Mouse (Mus musculus): ENCODE data around the gene Slc12a6. TPM values are rescaled to one million over a fixed set of nuclear protein-coding genes. Genes with fewer than 3 reads are reported as not detected.

Gene Slc12a6
- polyA plus RNA-seq, 1 experiment from 2014 or later: 6.9 TPM

GRCm38 (mm10) chr2:112267547-112268269 is 2.1 kb downstream of the Slc12a6 start:
- H3K9ac ChIP-seq (ENCODE audit: low read depth, low read length): no peak overlapping the region
- H3K27ac ChIP-seq (ENCODE audit: low read depth, low read length): no peak overlapping the region
- no peaks in the 10 kb centered on the region; the same call in 1 of the 2 replicates for H3K4me1 ChIP-seq (replicated peaks; ENCODE audit: control insufficient read depth, insufficient read depth, low read length)
- peak overlapping the region; percentile 87; the same call in 1 of the 2 replicates for H3K4me2 ChIP-seq (replicated peaks; ENCODE audit: low read depth)
- 72% methylated on average over 8 of the region's 8 CpGs for WGBS
- H3K4me3 ChIP-seq (ENCODE audit: low read depth, low read length): peak overlapping the region; percentile 90; the same call in 1 of the 2 replicates
- no peaks in the 10 kb centered on the region for H3K27me3 ChIP-seq (replicated peaks; ENCODE audit: control insufficient read depth, insufficient read depth, low read length)
- ATAC-seq: no peak
- no peaks in the 10 kb centered on the region for H3K36me3 ChIP-seq (ENCODE audit: control insufficient read depth, insufficient read depth)
- H3K9me3 ChIP-seq (ENCODE audit: control insufficient read depth): no peaks in the 10 kb centered on the region
- no peak for TF ChIP-seq CTCF (IDR thresholded peaks at IDR 0.05; ENCODE audit: low read depth)

- 77% methylated on average over 2 of the region's 2 CpGs for WGBS
- no peak for ATAC-seq
- TF ChIP-seq CTCF (IDR thresholded peaks at IDR 0.05; ENCODE audit: low read depth): no peak
Measured at GRCm38 (mm10) chr2:112270011-112270410, 4.4 kb downstream of the Slc12a6 start.

GRCm38 (mm10) chr2:112272909-112273308 is 7.3 kb downstream of the Slc12a6 start:
- no peak for ATAC-seq
- no peak for TF ChIP-seq CTCF (IDR thresholded peaks at IDR 0.05; ENCODE audit: low read depth)
- 83% methylated on average over 2 of the region's 2 CpGs for WGBS
- Histone ChIP-seq H3K4me2 (replicated peaks; ENCODE audit: low read depth) (no peak overlapping the region), H3K4me3 (ENCODE audit: low read depth, low read length) (no peak overlapping the region), H3K9me3 (ENCODE audit: control insufficient read depth) (no peaks in the 10 kb centered on the region), H3K27me3 (replicated peaks; ENCODE audit: control insufficient read depth, insufficient read depth, low read length) (no peaks in the 10 kb centered on the region), H3K27ac (ENCODE audit: low read depth, low read length) (no peak overlapping the region), H3K36me3 (ENCODE audit: control insufficient read depth, insufficient read depth) (no peaks in the 10 kb centered on the region), H3K9ac (ENCODE audit: low read depth, low read length) (no peak overlapping the region), H3K4me1 (replicated peaks; ENCODE audit: control insufficient read depth, insufficient read depth, low read length) (no peaks in the 10 kb centered on the region)

More at GRCm38 (mm10) chr2:112270011-112270410, 4.4 kb downstream of the Slc12a6 start:
- no peak overlapping the region for H3K4me3 ChIP-seq (ENCODE audit: low read depth, low read length)
- no peaks in the 10 kb centered on the region; the same call in 1 of the 2 replicates for H3K4me1 ChIP-seq (replicated peaks; ENCODE audit: control insufficient read depth, insufficient read depth, low read length)
- H3K27me3 ChIP-seq (replicated peaks; ENCODE audit: control insufficient read depth, insufficient read depth, low read length): no peaks in the 10 kb centered on the region
- no peaks in the 10 kb centered on the region for H3K36me3 ChIP-seq (ENCODE audit: control insufficient read depth, insufficient read depth)
- no peak overlapping the region for H3K4me2 ChIP-seq (replicated peaks; ENCODE audit: low read depth)
- no peak overlapping the region for H3K9ac ChIP-seq (ENCODE audit: low read depth, low read length)
- H3K9me3 ChIP-seq (ENCODE audit: control insufficient read depth): no peaks in the 10 kb centered on the region
- H3K27ac ChIP-seq (ENCODE audit: low read depth, low read length): no peak overlapping the region

- H3K9ac ChIP-seq (ENCODE audit: low read depth, low read length): no peak overlapping the region
- no peak overlapping the region for H3K4me2 ChIP-seq (replicated peaks; ENCODE audit: low read depth)
- no peaks in the 10 kb centered on the region for H3K36me3 ChIP-seq (ENCODE audit: control insufficient read depth, insufficient read depth)
- no peak overlapping the region for H3K4me3 ChIP-seq (ENCODE audit: low read depth, low read length)
- WGBS: 75% methylated on average over 6 of the region's 6 CpGs
- no peaks in the 10 kb centered on the region for H3K27me3 ChIP-seq (replicated peaks; ENCODE audit: control insufficient read depth, insufficient read depth, low read length)
- no peaks in the 10 kb centered on the region for H3K4me1 ChIP-seq (replicated peaks; ENCODE audit: control insufficient read depth, insufficient read depth, low read length)
- no peaks in the 10 kb centered on the region for H3K9me3 ChIP-seq (ENCODE audit: control insufficient read depth)
- no peak for TF ChIP-seq CTCF (IDR thresholded peaks at IDR 0.05; ENCODE audit: low read depth)
- H3K27ac ChIP-seq (ENCODE audit: low read depth, low read length): no peak overlapping the region
- ATAC-seq: no peak
Measured at GRCm38 (mm10) chr2:112273474-112273873, 7.8 kb downstream of the Slc12a6 start.

GRCm38 (mm10) chr2:112276870-112277269 is 11.2 kb downstream of the Slc12a6 start:
- no peaks in the 10 kb centered on the region for H3K4me1 ChIP-seq (replicated peaks; ENCODE audit: control insufficient read depth, insufficient read depth, low read length)
- H3K4me3 ChIP-seq (ENCODE audit: low read depth, low read length): no peak overlapping the region
- 57% methylated on average over 3 of the region's 3 CpGs for WGBS
- no peaks in the 10 kb centered on the region for H3K9me3 ChIP-seq (ENCODE audit: control insufficient read depth)
- H3K9ac ChIP-seq (ENCODE audit: low read depth, low read length): no peak overlapping the region
- no peak overlapping the region for H3K4me2 ChIP-seq (replicated peaks; ENCODE audit: low read depth)
- H3K36me3 ChIP-seq (ENCODE audit: control insufficient read depth, insufficient read depth): no peaks in the 10 kb centered on the region
- no peak overlapping the region for H3K27ac ChIP-seq (ENCODE audit: low read depth, low read length)
- TF ChIP-seq CTCF (IDR thresholded peaks at IDR 0.05; ENCODE audit: low read depth): no peak
- no peaks in the 10 kb centered on the region for H3K27me3 ChIP-seq (replicated peaks; ENCODE audit: control insufficient read depth, insufficient read depth, low read length)
- 0 out of 2 replicates have a peak, but pooled peaks have one; percentile 47 for ATAC-seq

GRCm38 (mm10) chr2:112282846-112283245 is 17.2 kb downstream of the Slc12a6 start:
- ATAC-seq: no peak
- no peak for TF ChIP-seq CTCF (IDR thresholded peaks at IDR 0.05; ENCODE audit: low read depth)

More at GRCm38 (mm10) chr2:112282846-112283245, 17.2 kb downstream of the Slc12a6 start:
- WGBS: 64% methylated on average over 1 of the region's 1 CpGs
- Histone ChIP-seq H3K9ac (ENCODE audit: low read depth, low read length) (no peak overlapping the region), H3K4me1 (replicated peaks; ENCODE audit: control insufficient read depth, insufficient read depth, low read length) (no peaks in the 10 kb centered on the region), H3K36me3 (ENCODE audit: control insufficient read depth, insufficient read depth) (no peaks in the 10 kb centered on the region), H3K9me3 (ENCODE audit: control insufficient read depth) (no peaks in the 10 kb centered on the region), H3K27ac (ENCODE audit: low read depth, low read length) (no peak overlapping the region), H3K4me2 (replicated peaks; ENCODE audit: low read depth) (no peak overlapping the region), H3K27me3 (replicated peaks; ENCODE audit: control insufficient read depth, insufficient read depth, low read length) (no peaks in the 10 kb centered on the region), H3K4me3 (ENCODE audit: low read depth, low read length) (no peak overlapping the region)
